Mouse (Mus musculus): ENCODE measurements around the gene Myo5c.
"Not testable (repeated sequence)": the region's sequence is repeated elsewhere in the genome, so short reads cannot be mapped to it uniquely, and the experiment has no call there.

The Myo5c gene

DNA sequence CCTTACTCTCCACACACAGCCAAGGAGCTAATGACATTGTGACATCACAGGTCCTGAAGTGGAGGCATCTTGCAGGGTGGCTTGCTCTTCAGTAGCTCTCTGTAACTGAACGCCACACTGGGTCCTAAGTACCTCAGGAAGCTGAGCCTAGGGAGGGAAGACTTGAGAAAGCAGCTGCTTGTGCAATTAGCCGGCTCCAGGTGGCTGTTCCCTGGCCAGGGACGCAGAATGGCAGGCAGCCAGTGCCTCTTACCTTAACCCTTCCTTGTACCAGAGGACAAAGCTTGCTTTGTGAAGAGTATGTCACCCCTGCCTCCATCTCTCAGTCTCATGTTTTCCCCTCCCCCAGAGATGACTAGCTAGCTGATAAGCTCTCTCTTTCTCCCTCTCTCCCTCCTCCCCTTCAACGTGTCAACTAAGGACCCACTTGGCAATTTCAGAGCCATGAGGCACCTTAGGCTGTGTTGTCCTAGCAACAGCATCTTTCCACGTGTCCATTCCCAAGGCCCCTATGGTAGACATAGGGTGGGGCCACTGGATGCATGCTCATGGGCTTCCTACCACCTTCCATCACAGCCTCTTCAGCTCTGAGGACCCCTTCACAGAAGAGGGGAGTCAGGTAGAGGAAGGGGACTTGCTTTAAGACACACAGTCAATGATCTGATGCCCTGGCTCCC is 12.0 kb downstream of the Myo5c start:
- DNase-seq (ENCODE audit: low spot score in 2 of 2): no peak

DNA sequence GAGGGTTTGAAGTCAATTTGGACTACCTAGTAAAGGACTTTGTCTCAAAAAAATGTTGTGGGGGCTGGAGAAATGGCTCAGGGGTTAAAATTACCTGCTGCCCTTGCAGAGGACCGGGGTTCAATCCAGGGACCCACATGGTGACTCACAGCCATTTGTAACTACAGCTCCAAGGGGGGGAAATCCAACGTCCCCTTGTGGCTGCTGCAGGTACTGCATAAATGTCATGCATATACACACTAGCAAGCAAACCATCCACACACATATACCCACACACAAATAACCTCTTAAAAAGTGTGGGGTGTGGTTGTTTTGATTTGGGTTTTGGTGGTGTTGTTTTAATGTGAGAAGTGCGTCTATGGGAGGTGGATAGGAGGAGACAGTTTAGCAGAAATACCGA is 12.7 kb downstream of the Myo5c start:
- DNase-seq (ENCODE audit: low spot score in 2 of 2): no peak

DNA sequence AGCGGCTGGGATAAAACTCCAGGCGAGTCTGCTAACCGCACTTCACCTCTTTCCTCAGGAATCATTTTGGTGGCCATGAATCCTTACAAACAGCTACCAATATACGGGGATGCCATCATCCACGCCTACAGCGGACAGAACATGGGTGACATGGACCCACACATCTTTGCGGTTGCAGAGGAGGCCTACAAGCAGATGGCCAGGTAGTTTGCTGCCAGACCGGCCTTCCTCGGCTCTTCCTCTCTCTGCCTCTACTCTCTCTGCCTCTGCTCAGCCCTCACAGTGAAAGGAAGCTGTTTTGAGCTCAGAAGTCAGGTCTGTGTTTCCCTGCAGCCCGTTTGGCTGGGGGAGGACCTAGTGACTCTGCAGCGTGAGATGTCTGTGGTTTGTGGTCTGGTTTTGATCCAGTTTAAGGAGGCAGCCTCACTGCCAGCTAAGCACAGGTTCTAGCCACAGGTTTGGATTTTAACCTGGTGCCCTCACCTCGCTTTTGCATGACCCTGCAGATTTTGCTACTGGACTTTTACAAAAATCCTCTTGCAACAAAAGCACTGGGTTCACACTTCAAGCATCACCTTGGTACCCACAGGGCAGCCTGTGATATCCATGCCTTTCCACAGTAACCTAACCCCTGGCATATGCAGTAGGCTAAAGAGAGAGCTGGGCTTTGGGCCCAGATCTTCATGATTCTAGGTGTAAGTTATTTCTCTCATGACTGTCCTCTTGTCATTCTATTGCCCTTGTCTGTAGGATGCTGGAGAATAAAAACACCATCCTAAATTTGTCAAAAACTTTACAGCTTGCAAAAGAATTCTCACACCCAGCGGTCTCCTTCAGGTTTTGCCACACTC is 14.5 kb downstream of the Myo5c start:
- no peak for DNase-seq (ENCODE audit: low spot score in 2 of 2)

DNA sequence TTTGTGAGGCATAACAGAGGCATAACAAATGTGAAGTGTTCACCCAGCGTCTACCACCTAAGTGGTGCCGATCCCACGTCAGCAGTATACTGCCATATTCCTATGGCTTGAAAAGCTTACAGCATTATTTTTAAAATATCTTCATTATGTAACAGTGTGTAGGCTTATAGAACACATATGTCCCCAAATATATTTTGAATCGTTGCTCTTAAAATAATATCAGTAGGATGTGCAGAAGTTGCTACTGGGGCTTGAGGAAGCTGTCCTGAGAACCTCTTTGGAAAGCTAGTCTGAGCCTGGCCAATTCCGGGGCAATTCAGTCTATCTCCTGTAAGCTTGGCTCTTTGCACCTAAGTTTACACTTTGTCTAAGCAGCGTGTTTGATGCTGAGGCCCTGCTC is 16.1 kb downstream of the Myo5c start:
- no peak for DNase-seq (ENCODE audit: low spot score in 2 of 2)

DNA sequence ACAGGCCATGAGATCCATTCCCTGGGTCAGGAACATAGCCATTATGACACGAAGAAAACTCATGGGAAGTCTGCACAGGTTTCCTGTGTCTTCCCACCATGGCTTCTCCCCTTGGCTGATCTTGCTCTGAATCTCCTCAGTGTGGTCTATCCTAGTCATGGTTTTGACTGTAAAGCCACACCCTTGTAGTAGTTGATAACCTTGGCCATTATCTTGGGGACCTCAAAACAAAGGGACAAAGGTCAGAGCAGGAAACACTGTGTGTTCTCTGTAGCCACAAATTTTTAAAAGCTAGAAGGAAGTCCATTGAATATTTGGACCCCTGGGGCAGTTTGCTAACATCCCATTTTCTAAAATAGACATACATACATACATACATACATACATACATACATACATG is 16.5 kb downstream of the Myo5c start:
- no peak for DNase-seq (ENCODE audit: low spot score in 2 of 2)

DNA sequence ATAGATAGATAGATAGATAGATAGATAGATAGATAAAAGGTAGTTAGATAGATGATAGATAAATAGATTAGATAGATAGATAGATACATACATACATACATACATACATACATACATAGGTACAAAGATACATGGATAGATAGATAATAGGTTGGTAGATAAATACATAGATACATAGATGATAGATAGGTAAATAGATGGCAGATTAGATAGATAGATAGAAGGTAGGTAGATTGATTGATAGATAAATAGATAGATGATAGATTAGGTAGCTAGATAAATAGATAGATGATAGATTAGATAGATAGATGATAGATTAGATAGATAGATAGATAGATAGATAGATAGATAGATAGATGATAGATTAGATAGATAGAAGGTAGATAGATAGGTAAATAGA is 17.1 kb downstream of the Myo5c start:
- no peak for DNase-seq (ENCODE audit: low spot score in 2 of 2)

DNA sequence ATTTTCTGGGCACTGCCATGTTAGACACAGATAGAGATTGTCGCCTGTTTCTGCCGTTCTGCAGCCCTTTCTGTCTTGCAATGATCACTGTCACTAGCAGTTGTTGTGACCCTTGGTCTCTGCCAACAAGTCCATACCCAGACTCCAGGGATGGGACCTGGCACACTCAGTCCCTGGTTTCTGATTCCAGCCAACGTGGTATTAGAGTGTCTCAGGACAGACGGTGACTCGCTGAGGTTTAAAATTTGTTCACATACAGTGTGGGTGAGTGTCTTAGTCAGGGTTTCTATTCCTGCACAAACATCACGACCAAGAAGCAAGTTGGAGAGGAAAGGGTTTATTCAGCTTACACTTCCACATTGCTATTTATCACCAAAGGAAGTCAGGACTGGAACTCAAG is 21.3 kb downstream of the Myo5c start:
- not testable (repeated sequence) for DNase-seq (ENCODE audit: low spot score in 2 of 2)

DNA sequence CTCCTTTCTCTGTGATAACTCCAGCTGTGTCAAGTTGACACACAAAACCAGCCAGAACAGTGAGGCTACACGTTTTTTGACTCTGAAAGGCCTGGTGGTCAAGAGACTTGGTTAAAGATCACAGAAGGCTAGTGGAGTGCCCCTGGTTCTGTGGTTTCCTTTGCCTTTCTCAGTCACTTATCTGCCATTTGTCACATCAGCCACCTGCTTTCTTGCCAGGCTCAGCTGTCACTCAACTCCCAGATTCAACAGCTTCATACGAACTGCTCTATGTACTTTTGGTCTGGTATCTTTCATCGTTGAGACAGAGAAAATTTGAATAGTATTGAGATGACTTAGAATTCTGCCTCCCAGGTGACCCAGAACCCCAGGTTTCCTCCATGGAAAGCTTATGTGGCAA is 21.9 kb downstream of the Myo5c start:
- DNase-seq (ENCODE audit: low spot score in 2 of 2): no peak

DNA sequence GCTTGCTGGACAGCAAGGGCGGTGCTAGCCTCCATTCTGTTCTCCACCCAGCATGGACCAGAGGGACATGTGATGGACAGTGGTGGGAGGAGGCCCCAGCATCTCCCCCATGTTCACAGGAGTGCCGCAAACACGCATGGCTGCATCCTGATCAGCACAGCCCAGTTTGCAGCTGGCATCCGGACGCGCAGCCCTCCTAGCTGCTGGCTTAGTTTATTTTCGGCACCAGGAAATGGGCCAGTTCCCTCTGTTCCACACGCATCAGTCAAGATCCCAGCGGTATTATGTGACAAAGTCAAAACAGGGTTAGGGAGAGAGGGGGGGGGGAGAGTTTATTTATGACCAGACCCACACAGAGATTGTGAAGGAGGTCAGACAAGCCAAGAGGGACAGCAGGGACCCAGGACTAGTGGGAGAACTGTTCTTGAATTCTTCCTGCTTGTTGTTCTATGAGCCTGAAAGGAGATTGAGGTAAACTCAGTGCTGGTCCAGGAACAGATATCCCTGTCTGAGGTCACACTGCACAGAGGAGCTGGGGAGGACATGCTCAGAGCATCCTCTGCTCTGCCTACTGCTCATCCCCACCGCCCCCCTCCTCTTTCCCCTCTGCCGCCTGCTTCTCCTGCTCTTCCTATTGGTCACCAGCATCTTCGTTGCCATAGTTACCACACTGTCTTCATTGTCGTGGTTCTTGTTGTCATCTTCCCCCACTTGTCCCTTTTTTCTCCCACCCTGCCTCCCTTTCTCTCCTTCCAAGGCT is 22.6 kb downstream of the Myo5c start:
- DNase-seq (ENCODE audit: low spot score in 2 of 2): no peak

DNA sequence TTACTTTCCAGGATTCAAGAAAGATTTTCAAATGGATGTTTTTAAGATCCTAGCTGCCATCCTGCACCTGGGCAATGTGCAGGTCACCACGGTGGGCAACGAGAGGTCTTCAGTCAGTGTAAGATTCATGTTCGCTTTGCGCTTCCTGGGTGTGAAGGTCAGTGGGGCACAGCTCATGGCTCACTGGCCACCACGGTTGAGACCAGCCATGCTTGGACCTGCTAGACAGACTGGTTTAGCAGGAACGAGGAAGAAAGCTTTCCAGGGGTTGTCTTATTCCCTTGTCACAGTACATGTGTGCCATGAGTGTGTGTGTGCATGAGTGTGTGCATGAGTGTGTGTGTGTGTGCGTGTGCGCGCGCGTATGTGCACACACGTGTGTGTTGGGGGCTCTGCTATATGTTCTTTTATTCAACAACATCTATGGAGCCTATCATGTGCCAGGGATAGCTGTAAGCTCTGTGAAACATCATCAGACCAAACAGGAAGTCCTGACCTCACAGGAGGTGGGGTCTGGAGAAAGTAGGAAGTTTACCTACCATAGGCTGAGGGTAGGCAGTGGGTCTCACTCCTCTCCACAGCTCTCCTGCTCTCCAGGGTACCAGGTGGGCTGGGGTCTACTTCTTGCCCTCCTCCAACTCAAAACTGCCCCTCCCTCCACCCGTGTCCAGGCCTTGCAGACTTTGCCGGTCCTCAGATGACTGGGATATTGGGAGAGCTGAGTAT is 24.2 kb downstream of the Myo5c start:
- no peak for DNase-seq (ENCODE audit: low spot score in 2 of 2)

DNA sequence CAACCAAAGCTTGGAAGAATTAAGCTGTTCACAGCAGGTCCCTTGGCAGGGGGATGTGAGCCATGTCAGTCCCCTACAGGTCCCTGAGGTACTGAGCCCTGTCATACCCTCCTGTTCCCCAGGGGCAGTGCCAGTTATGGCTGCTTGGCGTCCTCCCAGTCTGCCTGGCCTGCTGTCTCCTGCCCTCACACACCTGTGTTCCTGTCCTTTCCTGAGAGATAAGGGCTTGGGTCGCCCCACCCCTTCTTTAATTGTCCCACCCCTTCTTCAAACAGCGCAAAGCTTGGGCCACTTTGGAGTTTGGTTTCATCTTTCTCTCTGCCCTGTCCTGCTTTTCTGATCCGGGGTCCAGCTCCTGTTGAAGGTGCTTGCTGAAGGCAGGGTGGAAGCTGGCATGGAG is 27.0 kb downstream of the Myo5c start:
- no peak for DNase-seq (ENCODE audit: low spot score in 2 of 2)

DNA sequence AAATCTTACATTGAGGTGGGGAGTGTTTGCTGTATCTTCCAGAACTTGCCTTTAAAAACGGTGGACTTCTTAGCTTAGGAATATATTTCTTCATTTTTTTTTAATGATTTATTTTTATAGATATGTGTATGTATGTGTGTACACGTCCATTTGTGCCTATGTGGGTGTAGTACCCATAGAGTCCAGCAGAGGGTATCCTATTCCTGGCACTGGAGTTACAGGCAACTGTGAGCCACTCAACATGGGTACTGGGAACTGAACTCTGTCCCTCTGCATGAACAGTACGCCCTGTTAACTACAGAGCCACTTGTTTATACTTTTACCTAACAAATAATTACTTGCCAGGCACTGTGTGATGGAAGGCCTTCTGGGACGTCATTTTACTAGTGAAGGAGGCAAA is 27.8 kb downstream of the Myo5c start:
- DNase-seq (ENCODE audit: low spot score in 2 of 2): no peak

DNA sequence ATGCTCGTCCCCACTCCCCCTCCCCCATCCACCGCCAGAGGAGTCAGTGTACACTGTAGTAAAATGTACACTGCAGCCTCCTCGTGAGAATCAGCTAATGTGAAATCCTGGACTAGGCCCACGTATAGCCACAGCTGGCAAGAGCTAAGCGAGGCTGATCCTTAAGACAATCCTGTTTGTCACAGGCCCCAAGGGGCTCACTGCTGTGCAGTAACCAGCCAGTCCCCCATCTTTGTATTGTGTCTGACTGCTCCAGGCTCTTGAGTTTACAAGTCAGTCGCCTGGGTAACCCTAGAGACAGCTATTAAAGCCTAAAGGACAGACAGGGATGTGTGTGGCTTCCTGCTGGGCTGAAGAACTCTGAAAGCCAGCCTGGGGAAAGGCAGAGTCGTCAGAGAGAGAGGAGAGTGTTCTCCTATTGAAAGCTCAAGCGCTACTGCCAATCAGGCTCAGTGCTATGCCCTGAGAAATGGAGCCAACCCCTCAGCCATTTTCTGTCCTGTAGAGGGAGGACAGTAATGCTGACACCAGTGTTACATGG is 29.6 kb downstream of the Myo5c start:
- DNase-seq (ENCODE audit: low spot score in 2 of 2): no peak

DNA sequence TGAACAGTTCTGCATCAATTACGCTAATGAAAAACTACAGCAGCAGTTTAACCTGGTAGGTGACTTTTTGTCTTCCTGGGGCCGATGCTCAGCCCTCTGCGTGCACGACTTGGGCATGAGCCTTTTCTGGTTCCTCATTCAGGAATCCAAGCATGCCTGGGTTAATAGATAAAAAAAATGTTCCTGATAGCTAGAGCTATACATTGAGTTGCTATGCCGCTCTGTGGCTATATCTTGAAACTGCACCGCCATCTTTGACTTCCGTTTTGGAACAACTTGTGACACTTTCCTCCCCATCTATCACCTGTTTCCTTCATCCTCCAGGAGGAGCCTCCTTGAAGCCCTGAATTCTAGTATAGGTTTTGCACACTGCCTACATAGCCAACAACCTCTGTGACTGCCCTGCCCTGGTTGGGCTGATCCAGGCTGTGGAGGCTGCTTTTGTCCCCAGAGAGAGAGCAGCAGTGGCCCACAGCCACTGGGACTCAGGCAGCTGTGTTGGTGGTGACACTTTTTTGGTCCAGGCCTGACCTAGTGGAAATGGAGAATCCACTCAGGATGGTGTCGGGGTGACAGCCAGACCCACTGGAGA is 30.5 kb downstream of the Myo5c start:
- DNase-seq (ENCODE audit: low spot score in 2 of 2): no peak

DNA sequence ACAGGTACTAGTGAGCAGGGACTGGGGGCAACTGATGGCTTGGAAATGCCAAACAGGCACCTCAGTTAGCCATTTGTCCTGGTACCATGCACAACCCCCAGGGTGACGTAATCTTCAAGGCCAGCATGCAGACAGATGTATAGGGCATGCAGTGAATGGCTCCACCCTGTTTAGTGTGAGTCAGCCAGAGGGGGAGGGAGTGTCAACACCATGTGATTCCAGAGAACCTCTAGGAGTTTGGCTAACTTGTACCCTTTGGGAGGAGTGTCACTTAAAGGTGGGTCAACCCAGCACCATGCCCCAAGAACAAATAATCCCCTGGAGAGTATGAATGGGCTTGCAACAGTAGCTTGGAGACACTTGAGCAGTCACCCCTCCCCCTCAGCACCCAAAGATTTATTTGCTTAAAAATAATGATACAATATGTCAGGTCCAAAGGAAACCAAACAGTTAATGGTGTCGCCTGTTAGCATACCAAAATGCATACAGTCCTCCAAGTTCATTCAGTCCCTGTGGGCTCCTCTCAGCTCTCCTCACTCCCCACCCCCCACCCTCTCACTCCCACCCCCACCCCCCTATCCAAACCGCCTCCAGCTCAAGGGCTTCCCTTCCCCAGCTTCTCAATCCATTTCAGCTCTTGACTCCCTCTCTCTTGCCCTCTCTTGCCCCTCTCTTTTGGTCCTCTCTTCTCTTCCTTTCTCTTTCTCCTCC is 32.3 kb downstream of the Myo5c start:
- no peak for DNase-seq (ENCODE audit: low spot score in 2 of 2)

DNA sequence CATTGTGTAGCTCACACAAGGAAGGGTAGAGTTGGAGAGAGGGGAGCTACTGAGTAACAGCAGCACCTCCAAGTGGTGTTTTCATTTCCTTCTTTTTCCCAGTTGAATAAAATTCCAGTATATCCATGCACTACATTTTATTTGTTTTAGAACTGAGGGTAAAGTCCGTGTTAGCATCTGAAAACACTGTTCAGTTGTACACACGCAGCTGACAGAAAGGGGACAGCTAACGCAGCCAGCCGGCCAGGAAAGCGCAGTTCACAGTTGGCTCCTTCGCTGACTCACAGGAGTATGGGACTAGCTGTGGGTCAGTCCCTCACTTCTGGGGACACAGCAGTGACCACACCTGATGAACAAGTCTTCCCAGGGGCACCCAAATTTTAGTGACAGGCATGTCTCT is 35.3 kb downstream of the Myo5c start:
- DNase-seq (ENCODE audit: low spot score in 2 of 2): no peak

DNA sequence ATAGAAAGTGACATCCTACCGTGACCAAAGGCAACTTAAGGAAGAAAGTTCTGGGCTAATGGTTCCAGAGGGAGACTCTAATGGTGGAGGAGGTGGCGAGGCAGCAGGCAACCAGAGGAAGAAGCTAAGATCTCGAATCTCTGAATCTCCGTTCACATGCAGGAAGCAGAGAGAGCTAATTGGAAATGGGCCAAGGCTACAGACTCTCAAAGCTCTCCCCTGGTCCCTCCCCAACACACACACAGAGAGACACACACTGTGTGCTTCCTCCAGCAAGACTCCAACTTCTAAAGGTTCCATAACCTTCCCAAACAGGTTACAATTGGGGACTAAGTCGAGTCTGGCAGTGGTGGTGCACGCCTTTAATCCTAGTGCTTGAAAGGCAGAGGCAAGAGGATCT is 38.6 kb downstream of the Myo5c start:
- no peak for DNase-seq (ENCODE audit: low spot score in 2 of 2)

DNA sequence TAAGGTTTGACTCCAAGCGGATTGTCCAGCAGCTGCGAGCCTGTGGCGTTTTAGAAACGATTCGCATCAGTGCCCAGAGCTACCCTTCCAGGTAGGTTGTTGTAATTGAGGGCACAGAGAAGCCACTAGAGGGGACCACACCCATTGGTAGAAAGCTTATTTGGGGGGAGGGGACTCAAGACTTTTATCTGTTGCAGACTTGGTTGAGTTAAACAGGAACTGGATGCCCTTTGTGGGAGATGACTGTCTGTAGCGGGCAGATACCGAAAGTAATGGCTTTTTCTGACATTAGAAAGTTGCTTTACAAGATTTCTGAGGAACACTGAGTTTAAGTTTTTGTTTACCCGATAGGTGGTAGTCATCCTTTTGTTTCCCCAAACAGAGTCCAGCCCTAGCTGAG is 39.7 kb downstream of the Myo5c start:
- no peak for DNase-seq (ENCODE audit: low spot score in 2 of 2)

DNA sequence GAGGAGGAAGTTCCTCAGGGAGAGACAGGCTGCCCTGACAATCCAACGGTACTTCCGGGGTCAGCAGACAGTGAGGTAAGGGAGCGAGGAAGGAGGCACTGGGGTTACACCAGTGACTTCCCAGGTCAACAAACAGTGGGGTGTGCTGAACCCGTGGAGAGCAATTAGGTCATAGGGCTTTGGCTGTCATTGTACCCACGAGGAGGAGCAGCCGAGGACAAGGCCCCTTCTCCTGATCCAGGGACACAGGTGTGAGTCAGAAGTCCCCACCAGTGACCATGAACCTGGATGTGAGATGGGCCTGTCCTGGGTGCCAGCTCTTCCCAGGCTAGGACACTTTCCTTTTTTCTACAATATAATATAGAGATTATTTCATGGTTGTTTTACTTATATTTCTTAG is 41.8 kb downstream of the Myo5c start:
- DNase-seq (ENCODE audit: low spot score in 2 of 2): no peak

DNA sequence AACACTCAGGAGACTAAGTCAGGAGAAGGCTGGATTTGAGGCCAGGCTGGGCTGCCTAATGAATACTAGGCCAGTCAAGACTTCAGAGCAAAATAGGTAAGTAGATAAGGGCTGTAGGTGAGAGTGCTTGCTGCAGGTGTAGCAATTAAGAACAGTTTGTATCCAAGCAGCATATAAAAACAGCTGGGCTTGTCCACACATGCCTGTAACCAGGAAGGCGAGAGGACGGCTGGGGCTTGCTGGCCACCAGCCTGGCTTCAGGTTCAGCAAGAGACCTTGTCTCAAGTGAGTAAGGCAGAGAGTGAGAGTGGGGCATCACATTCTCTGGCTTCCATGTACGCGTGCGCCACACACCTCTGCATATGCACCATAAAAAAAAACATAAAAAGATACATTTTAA is 42.7 kb downstream of the Myo5c start:
- DNase-seq (ENCODE audit: low spot score in 2 of 2): no peak

DNA sequence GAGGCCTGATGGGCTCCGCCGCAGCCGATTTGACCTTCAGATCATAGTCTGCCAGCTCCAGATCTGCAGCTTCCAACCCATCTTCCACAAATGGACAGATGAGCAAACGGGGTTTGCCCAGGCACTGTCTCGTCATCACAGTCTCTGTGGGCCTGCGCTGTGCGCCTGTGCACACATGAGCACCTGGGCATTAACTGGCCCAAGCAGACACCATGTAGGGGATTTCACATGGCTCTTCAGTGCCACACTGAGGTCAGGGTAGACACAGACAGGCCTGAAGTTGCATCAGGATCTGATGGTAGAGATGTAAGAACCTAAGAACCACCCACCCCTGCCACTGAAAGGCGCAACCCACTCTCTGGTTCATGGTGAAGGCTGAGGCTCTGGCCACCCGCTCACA is 43.2 kb downstream of the Myo5c start:
- DNase-seq (ENCODE audit: low spot score in 2 of 2): no peak
